Mouse (Mus musculus): ENCODE measurements around the gene Ryr1.
A peak's percentile ranks its signal among the peaks of the same experiment; 100 is the strongest.

Ryr1 gene

DNA sequence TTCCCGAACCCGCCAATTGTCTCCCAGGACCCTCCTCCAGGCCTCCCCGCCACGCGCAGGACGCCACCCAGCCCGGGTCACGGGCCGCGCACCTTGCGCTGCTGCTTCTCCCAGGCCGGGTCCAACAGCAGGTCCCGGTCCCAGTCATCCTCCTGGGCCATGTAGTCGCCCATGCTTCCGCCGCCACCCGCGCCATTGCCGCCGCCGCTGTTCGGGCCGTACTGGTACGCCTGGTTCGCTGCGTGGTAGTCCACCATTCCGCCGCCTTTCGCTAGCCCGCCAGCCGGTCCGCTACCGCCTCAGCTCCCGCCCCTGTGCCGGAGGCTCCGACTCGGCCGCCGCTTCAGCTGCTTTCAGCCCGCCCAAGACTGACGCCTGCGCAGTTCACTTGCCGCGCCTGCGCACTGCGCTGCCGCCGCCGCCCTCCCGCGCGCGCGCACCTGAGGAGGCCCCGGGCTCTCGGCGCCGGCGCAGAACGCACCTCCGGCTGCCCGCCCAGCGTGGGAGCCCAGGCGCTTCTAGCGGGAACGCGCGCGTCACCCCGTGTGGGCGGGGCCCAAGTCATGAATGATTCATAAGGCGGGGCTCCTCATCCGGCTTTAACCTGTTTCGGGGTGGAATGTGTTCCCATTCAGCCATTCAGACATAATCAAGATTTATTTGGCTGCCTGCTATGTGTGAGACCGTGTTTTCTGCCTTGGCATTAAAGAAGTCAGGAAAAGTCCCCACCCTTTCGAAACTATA is 162.9 kb downstream of the Ryr1 start, which contains the start of gene Actn4:
Gene Actn4 (minus strand): TSS at position 414 of the 744 bp plus-strand sequence.
- peak; percentile 98 to 99 for DNase-seq (ENCODE audit: low spot score in 2 of 2)

DNA sequence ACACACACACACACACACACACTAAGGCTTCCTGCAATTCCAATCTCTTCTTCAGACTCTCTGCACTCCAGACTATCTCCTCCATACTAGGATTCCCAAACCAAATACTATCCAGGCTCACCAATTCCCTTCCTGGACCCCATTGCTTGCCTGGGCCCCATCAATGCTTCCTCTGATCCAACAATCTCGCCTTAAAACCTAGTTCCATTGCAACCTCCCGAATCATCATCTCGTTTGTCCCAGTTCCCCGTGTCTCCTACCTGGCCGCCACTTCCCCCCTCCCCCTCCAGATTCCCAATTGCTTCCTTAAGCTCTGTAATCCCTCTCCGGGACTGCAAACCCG is 163.4 kb downstream of the Ryr1 start:
- no peak for DNase-seq (ENCODE audit: low spot score in 2 of 2)

DNA sequence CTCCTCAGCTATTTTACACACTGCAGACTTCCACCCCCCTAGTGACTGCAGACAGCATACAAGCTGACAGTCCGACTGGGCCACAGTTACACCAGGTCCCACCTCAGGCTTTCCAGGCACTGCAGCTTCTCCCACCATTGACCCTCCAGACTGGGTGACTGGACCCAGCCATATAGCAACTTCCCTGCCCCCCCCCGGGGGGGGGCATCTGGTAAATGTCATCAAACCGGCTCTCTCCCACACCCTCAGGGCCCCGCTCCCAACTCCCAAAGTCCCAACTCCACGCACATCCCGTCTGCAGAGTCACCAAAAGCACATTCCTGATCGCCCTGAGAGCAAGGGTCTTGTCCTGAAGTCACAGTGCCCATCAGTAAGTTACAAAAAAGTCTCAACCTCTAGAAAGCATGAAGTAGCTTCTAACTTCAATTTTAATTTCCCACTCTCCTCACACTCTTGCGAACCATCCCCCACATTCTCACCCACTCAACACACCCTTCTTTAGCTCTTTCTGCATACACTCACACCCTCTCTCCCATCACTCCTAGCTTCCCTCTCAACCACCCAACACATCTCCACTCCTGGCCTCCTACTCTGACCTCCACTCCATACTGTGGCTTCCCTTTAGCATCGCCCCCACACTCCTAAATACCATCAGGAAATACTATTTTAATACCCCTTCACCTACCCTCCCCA is 164.5 kb downstream of the Ryr1 start:
- DNase-seq (ENCODE audit: low spot score in 2 of 2), result no peak

DNA sequence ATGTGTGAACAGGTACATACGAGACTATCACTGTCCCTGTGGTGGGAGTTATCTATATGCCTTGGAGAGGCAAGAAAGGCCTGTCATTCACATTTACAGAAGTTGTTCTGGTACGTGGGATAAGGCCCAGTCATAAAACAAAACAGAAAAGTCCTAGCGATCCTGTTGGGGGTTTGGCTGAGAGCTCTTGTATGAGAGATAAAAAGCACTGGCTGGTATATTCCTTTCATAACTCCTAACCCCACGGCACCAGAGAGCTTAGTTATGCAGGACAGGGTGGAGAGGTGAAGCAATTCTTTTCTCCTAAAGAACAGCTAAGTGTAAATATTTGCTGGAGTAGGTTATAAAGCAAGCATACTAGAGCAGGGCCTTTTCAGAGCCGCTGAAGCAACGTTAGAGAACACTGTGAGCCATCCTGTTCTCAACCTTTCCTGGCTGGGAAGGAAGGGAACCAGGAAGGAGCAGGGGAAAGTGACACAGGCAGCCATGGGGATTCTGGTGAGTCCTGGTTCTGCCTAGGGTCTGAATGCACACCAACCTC is 165.4 kb downstream of the Ryr1 start:
- no peak for DNase-seq (ENCODE audit: low spot score in 2 of 2)

DNA sequence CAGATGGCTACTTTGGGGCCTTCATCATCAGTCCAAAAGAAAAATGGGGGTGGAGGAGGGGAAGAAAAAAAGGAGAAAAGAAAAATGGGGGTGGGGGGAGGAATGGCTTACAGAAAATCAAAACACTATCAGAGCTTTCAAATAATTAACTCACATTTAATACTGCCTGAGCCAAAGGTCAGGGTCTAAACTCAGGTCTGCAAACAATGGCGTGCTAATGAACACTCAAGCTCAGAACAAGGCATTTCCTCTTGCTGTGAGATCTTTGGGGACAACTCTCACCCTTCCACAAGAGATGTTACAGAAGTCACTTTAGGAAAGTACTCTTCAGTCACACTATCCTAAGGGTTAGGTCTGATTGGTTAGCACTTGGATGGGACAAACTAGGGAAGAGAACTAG is 166.2 kb downstream of the Ryr1 start:
- DNase-seq (ENCODE audit: low spot score in 2 of 2), result no peak

DNA sequence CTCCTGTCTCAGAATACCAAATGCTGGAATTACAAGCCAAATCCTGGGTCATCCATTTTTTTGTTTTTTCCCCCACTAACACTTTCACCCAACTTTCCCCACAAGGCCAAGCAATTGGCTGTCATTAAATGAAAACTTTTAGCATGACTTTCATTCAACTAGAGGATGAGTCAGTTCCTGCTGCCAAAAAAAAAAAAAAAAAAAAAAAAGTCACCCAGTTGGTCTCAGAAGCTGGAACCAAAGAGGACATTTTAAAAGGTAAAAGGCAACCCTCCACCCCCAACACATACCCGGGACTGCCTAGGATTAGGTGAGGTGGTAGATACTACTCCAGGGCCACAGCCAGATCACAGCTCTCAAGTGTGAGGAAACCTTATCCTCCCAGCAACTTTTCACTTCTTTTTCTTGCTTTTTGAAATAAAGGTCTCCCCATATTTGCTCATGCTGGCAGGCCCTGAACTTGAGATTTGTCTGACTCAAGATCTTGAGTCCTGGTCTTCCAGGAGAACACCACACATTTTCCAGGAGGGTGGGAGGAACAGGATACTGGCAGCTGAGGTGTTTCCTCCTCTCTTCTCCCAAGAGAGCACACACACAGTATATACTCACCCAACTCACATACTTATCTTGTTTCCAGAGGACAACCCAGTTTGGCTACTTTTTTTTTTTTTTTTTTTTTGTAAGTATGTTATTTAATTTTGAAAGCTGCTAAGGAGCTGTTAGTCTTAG is 166.8 kb downstream of the Ryr1 start:
- DNase-seq (ENCODE audit: low spot score in 2 of 2), result no peak

DNA sequence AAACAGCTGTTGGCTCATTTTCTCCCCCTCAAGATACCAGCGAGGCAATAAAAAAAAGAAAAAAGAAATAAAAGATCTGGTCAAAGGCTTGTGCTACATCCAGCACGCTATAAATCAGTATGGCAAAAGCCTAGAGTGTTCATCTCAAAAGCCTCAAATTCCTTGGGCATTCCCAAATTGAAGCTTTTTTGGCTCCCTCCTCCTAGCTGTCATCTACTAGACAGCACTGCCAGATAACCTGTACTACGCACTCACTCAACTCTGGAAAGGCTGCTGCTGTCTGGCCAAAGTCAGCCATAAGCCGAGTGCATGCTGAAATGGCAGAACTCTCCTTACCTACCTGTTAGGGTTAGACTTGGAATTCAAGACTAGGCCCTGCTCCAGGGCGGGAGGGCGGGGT is 167.7 kb downstream of the Ryr1 start:
- no peak for DNase-seq (ENCODE audit: low spot score in 2 of 2)

DNA sequence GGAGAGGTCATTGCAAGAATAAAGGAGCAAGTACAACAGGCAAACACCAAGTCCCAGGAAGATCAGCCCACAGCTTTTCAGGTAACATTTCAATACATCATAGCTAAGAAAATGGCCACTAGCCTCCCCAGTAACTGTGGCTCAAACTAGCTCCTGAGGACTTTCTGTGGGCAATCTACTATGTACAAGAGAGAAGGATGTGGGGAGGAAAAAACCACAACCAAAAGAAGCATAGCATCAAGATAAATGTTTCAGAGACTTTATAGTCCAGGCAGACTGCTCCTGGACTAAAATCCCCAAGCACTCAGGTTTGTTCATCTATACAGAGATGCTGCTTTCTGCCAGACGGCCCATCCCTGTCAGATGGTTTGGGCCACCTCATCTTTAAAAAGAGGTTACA is 168.7 kb downstream of the Ryr1 start:
- DNase-seq (ENCODE audit: low spot score in 2 of 2), result no peak

DNA sequence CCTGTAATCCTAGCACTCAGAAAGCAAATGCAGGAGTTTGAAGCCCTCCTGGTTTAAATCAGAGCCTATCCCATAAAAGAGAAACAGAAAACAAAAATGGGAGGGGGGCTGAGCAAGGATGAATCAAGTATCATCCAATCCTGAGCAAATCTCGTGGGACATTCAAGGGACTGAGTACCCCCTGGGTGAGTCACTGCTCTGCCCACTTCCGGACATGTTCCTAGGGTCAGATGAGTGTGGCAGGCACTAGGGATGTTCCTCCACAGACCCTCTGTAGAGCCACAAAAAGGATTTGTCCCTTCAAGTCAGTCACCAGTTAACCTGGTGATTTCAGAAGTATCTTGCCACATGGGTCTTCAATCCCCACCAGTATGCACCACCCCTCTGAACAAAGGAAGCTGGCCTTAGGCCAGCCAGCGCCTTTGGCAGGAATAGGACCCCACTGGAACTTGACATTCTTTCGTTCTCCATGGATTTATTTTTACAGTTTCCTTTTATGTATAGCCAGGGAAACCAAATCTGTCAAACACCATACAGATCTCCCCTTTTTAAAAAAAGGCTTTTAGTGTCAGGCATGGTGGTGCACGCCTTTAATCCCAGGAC is 169.6 kb downstream of the Ryr1 start:
- DNase-seq (ENCODE audit: low spot score in 2 of 2), result no peak

DNA sequence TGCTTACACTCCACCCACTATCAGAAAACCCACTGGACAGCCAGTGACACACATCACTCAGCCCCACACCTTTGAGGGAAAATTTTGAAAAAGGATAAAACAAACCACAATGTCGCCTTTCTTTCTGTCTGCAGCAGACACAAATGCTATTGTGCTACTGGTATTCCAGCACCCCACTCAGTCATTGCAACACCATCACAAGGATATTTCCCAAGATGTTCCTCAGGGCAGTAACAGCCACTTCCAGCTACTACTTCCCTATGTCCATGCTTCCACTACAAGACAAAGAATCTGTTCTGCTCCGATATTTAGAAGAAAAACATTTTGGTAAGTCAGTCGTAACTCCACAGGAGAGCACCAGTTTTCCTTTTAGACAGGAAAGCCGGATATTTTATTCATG is 170.2 kb downstream of the Ryr1 start:
- no peak for DNase-seq (ENCODE audit: low spot score in 2 of 2)

DNA sequence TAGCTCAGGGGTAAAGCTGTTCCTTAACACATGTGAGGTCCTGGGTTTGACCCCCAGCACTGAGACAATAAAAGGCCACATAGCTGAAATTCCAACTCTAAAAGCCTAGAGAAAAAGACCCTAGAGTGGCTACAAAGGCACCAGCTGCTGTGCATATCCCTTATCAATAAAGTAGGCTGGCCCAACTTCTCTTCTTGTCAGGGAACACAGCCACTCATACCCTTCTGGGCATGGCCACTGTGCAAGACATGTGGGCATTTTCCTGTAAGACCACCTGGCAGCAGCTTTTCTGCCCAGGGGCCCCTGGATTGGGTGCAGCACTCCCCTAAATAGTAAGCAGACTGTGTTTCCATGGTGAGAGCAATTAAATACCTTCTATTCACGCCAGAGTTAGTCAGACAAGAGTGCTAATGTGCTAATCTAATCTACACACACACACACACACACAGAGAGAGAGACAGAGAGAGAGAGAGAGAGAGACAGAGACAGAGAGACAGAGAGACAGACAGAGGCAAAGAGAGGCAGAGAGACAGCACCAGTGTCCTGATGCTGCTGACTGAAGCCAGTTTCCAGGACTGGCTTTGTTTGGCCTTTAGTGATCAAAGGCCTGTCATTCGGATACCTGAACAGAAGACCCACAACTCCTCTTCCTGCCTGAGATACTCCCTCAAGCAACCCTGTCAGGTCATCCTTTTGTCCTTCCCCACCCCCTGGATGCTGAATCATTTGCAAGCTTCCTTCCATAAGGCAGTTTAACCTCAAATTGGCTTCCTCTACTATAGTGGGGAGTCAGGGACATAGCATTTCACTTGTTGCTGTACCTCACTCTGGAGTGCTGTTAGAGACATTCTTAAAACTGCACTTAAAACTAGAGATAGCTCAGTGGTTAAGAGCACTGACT is 171.3 kb downstream of the Ryr1 start:
- DNase-seq (ENCODE audit: low spot score in 2 of 2), result no peak
